Mouse (Mus musculus) lung, embryonic 15.5 days (tissue): ENCODE data around the gene Tmem63b. TPM values are rescaled to one million over a fixed set of nuclear protein-coding genes. Genes with fewer than 3 reads are reported as not detected.
A peak's percentile ranks its signal among the peaks of the same experiment; 100 is the strongest.
"Not testable (repeated sequence)": the region's sequence is repeated elsewhere in the genome, so short reads cannot be mapped to it uniquely, and the experiment has no call there.

Experiments used
- ATAC-seq: fragments of 200-750 bp; cut with Nextera tagmentation; 2 replicates; pipeline ENCODE4 v1.8.0; 2017; ENCODE audit warnings: moderate number of reproducible peaks, borderline replicate concordance; ENCODE audit not compliant: low FRiP score, low TSS enrichment; ENCODE audit errors: extremely low read depth
- H3K27ac ChIP-seq: fragments of 300-500 bp; sonication (generic); 2 replicates; pipeline ENCODE4 v1.5.1; 2015; ENCODE audit warnings: moderate library complexity, mild to moderate bottlenecking, inconsistent platforms
- H3K27me3 ChIP-seq: fragments of 300-500 bp; sonication (generic); 2 replicates; pipeline ENCODE4 v1.6.1; 2015; ENCODE audit warnings: inconsistent platforms
- H3K36me3 ChIP-seq: fragments of 300-500 bp; sonication (generic); 2 replicates; pipeline ENCODE4 v1.6.1; 2015; ENCODE audit warnings: inconsistent platforms
- H3K4me1 ChIP-seq: fragments of 300-500 bp; sonication (generic); 2 replicates; pipeline ENCODE4 v1.6.1; 2015; ENCODE audit warnings: inconsistent platforms
- H3K4me2 ChIP-seq: fragments of 300-500 bp; sonication (generic); 2 replicates; pipeline ENCODE4 v1.6.1; 2015; ENCODE audit warnings: inconsistent platforms, mild to moderate bottlenecking, moderate library complexity
- H3K4me3 ChIP-seq: fragments of 300-500 bp; sonication (generic); 2 replicates; pipeline ENCODE4 v1.5.1; 2015; ENCODE audit warnings: mild to moderate bottlenecking, inconsistent platforms
- H3K9ac ChIP-seq: fragments of 300-500 bp; sonication (generic); 2 replicates; pipeline ENCODE4 v1.6.1; 2015; ENCODE audit warnings: inconsistent platforms
- H3K9me3 ChIP-seq: fragments of 300-500 bp; sonication (generic); 2 replicates; pipeline ENCODE4 v1.6.1; 2016; ENCODE audit warnings: inconsistent platforms
- WGBS: fragments of 180-500 bp; shearing (Covaris S2); methylation state at CpG from one replicate; pipeline ENCODE4 v1.1.7; 2015; 5-methylcytosine and 5-hydroxymethylcytosine counted together
- polyA plus RNA-seq: library from polyadenylated mRNA; unstranded; fragments of >200 nt; fragmentation: Nextera tagmentation; extraction: Ambion mirVana; gene quantifications from 2 replicates; pipeline ENCODE4 v1.2.1, GENCODE M21; 2015

Tmem63b gene
- polyA plus RNA-seq, 1 experiment from 2014 or later, result 48.0 TPM

- ATAC-seq, result no peak
- Histone ChIP-seq H3K9ac (no peak overlapping the region), H3K9me3 (no peaks in the 10 kb centered on the region), H3K36me3 (no peaks in the 10 kb centered on the region), H3K4me2 (no peak overlapping the region; the same call in 1 of the 2 replicates), H3K27ac (no peak overlapping the region), H3K4me1 (peaks cover 36% of the 10 kb centered on the region), H3K4me3 (no peak overlapping the region), H3K27me3 (no peaks in the 10 kb centered on the region; the same call in 1 of the 2 replicates)
- WGBS, result 52% methylated on average over 3 of the region's 3 CpGs
Observed at GRCm38 (mm10) chr17:45630992-45631391, 55.7 kb downstream of the Tmem63b start.

GRCm38 (mm10) chr17:45629861-45630694, 56.6 kb downstream of the Tmem63b start:
- Histone ChIP-seq H3K27me3 (no peaks in the 10 kb centered on the region; the same call in 1 of the 2 replicates), H3K4me3 (peak overlapping the region; percentile 35), H3K36me3 (no peaks in the 10 kb centered on the region), H3K9me3 (no peaks in the 10 kb centered on the region), H3K27ac (peak overlapping the region; percentile 79), H3K9ac (peak overlapping the region; percentile 38; the same call in 1 of the 2 replicates), H3K4me2 (peak overlapping the region; percentile 74), H3K4me1 (peaks cover 36% of the 10 kb centered on the region)
- WGBS, result 2% methylated on average over 34 of the region's 34 CpGs
- peak; percentile 69 for ATAC-seq

- H3K4me3 ChIP-seq, result peak overlapping the region; percentile 35; the same call in 1 of the 2 replicates
- peak overlapping the region; percentile 79 for H3K27ac ChIP-seq
- H3K9ac ChIP-seq, result no peak overlapping the region
- H3K27me3 ChIP-seq, result no peaks in the 10 kb centered on the region; the same call in 1 of the 2 replicates
- H3K4me2 ChIP-seq, result peak overlapping the region; percentile 74
- H3K36me3 ChIP-seq, result no peaks in the 10 kb centered on the region
- 35% methylated on average over 13 of the region's 13 CpGs for WGBS
- ATAC-seq, result peak; percentile 72; the same call in 1 of the 2 replicates
- no peaks in the 10 kb centered on the region for H3K9me3 ChIP-seq
- peaks cover 36% of the 10 kb centered on the region for H3K4me1 ChIP-seq
Observed at GRCm38 (mm10) chr17:45628885-45629855, 57.5 kb downstream of the Tmem63b start.

- peaks cover 36% of the 10 kb centered on the region for H3K4me1 ChIP-seq
- H3K36me3 ChIP-seq, result no peaks in the 10 kb centered on the region
- peak overlapping the region; percentile 21 for H3K27ac ChIP-seq
- no peak overlapping the region for H3K4me2 ChIP-seq
- no peaks in the 10 kb centered on the region for H3K9me3 ChIP-seq
- ATAC-seq, result no peak
- H3K9ac ChIP-seq, result no peak overlapping the region
- WGBS, result 47% methylated on average over 3 of the region's 3 CpGs
- H3K4me3 ChIP-seq, result no peak overlapping the region
- no peaks in the 10 kb centered on the region; the same call in 1 of the 2 replicates for H3K27me3 ChIP-seq
Observed at GRCm38 (mm10) chr17:45628160-45628559, 58.5 kb downstream of the Tmem63b start.

GRCm38 (mm10) chr17:45626577-45627134, 60.0 kb downstream of the Tmem63b start:
- no peak overlapping the region for H3K27ac ChIP-seq
- 0 out of 2 replicates have a peak overlapping the region, but pooled peaks have one; percentile 16 for H3K4me3 ChIP-seq
- H3K4me1 ChIP-seq, result peaks cover 36% of the 10 kb centered on the region
- H3K4me2 ChIP-seq, result peak overlapping the region; percentile 46
- no peaks in the 10 kb centered on the region; the same call in 1 of the 2 replicates for H3K27me3 ChIP-seq
- H3K9ac ChIP-seq, result no peak overlapping the region
- H3K9me3 ChIP-seq, result no peaks in the 10 kb centered on the region
- no peaks in the 10 kb centered on the region for H3K36me3 ChIP-seq
- 22% methylated on average over 15 of the region's 15 CpGs for WGBS
- ATAC-seq, result no peak

- H3K4me3 ChIP-seq, H3K36me3 ChIP-seq, ATAC-seq, H3K9ac ChIP-seq, H3K27me3 ChIP-seq, H3K27ac ChIP-seq, H3K4me2 ChIP-seq, H3K9me3 ChIP-seq: not testable (repeated sequence)
- H3K4me1 ChIP-seq, result peaks cover 28% of the 10 kb centered on the region
- WGBS, result 91% methylated on average over 7 of the region's 8 CpGs
Observed at GRCm38 (mm10) chr17:45623425-45623824, 63.3 kb downstream of the Tmem63b start.

GRCm38 (mm10) chr17:45619386-45620256, 67.1 kb downstream of the Tmem63b start:
- H3K4me2 ChIP-seq, result peak overlapping the region; percentile 49
- peak overlapping the region; percentile 85 for H3K27ac ChIP-seq
- peaks cover 14% of the 10 kb centered on the region for H3K4me1 ChIP-seq
- WGBS, result 19% methylated on average over 20 of the region's 20 CpGs
- H3K9me3 ChIP-seq, result no peaks in the 10 kb centered on the region
- ATAC-seq, result peak; percentile 64; the same call in 1 of the 2 replicates
- no peak overlapping the region; the same call in 1 of the 2 replicates for H3K9ac ChIP-seq
- H3K36me3 ChIP-seq, result no peaks in the 10 kb centered on the region
- 0 out of 2 replicates have a peak overlapping the region, but pooled peaks have one; percentile 11 for H3K4me3 ChIP-seq
- no peaks in the 10 kb centered on the region for H3K27me3 ChIP-seq

- Histone ChIP-seq H3K36me3 (no peaks in the 10 kb centered on the region), H3K4me1 (peaks cover 14% of the 10 kb centered on the region), H3K4me3 (0 out of 2 replicates have a peak overlapping the region, but pooled peaks have one; percentile 11), H3K9me3 (no peaks in the 10 kb centered on the region), H3K4me2 (peak overlapping the region; percentile 49), H3K27me3 (no peaks in the 10 kb centered on the region), H3K9ac (no peak overlapping the region; the same call in 1 of the 2 replicates), H3K27ac (peak overlapping the region; percentile 85)
- peak; percentile 67; the same call in 1 of the 2 replicates for ATAC-seq
- WGBS, result 19% methylated on average over 8 of the region's 8 CpGs
Observed at GRCm38 (mm10) chr17:45618941-45619385, 67.7 kb downstream of the Tmem63b start.

- no peaks in the 10 kb centered on the region for H3K9me3 ChIP-seq
- H3K27ac ChIP-seq, result no peak overlapping the region
- WGBS, result 83% methylated on average over 6 of the region's 6 CpGs
- H3K27me3 ChIP-seq, result no peaks in the 10 kb centered on the region
- no peak overlapping the region for H3K9ac ChIP-seq
- no peak for ATAC-seq
- H3K4me3 ChIP-seq, result no peak overlapping the region
- H3K4me1 ChIP-seq, result peaks cover 14% of the 10 kb centered on the region
- H3K36me3 ChIP-seq, result no peaks in the 10 kb centered on the region
- no peak overlapping the region for H3K4me2 ChIP-seq
Observed at GRCm38 (mm10) chr17:45617655-45618054, 69.0 kb downstream of the Tmem63b start.

GRCm38 (mm10) chr17:45616679-45617078, 70.0 kb downstream of the Tmem63b start:
- WGBS, result 86% methylated on average over 3 of the region's 3 CpGs
- H3K4me1 ChIP-seq, result peaks cover 14% of the 10 kb centered on the region

More at GRCm38 (mm10) chr17:45616679-45617078, 70.0 kb downstream of the Tmem63b start:
- Histone ChIP-seq H3K4me2 (no peak overlapping the region), H3K9ac (no peak overlapping the region), H3K9me3 (no peaks in the 10 kb centered on the region), H3K4me3 (no peak overlapping the region), H3K36me3 (no peaks in the 10 kb centered on the region), H3K27me3 (no peaks in the 10 kb centered on the region), H3K27ac (no peak overlapping the region)
- ATAC-seq, result no peak
